Mouse (Mus musculus): ENCODE measurements around the gene Gusb. TPM values are rescaled to one million over a fixed set of nuclear protein-coding genes. Genes with fewer than 3 reads are reported as not detected.
A peak's percentile ranks its signal among the peaks of the same experiment; 100 is the strongest.
"Not testable (repeated sequence)": the region's sequence is repeated elsewhere in the genome, so short reads cannot be mapped to it uniquely, and the experiment has no call there.

Gene Gusb
- polyA plus RNA-seq, 1 experiment from 2014 or later = 448 TPM

- WGBS (ENCODE audit: missing documents) = 88% methylated on average over 4 of the region's 4 CpGs
- Histone ChIP-seq H3K4me3 (ENCODE audit: inconsistent target) (no peak overlapping the region), H3K27ac (no peak overlapping the region), H3K79me2 (ENCODE audit: inconsistent target) (no peaks in the 10 kb centered on the region), H3K36me3 (ENCODE audit: inconsistent target) (no peaks in the 10 kb centered on the region)
These were observed 28.0 kb downstream of the Gusb start for GRCm38 (mm10) chr5:129974866-129975311.

GRCm38 (mm10) chr5:129974354-129974753 lies 28.5 kb downstream of the Gusb start:
- WGBS (ENCODE audit: missing documents) = 97% methylated on average over 4 of the region's 4 CpGs
- Histone ChIP-seq H3K36me3 (ENCODE audit: inconsistent target) (no peaks in the 10 kb centered on the region), H3K4me3 (ENCODE audit: inconsistent target) (no peak overlapping the region), H3K27ac (no peak overlapping the region), H3K79me2 (ENCODE audit: inconsistent target) (no peaks in the 10 kb centered on the region)

- H3K4me3 ChIP-seq (ENCODE audit: inconsistent target) = no peak overlapping the region
- H3K27ac ChIP-seq = no peak overlapping the region
- no peaks in the 10 kb centered on the region for H3K36me3 ChIP-seq (ENCODE audit: inconsistent target)
- 91% methylated on average over 3 of the region's 4 CpGs for WGBS (ENCODE audit: missing documents)
- H3K79me2 ChIP-seq (ENCODE audit: inconsistent target) = no peaks in the 10 kb centered on the region; the same call in 1 of the 2 replicates
These were observed 31.4 kb downstream of the Gusb start for GRCm38 (mm10) chr5:129971491-129971890.

GRCm38 (mm10) chr5:129968417-129968816 lies 34.4 kb downstream of the Gusb start:
- no peak overlapping the region for H3K4me3 ChIP-seq (ENCODE audit: inconsistent target)
- no peaks in the 10 kb centered on the region; the same call in 1 of the 2 replicates for H3K79me2 ChIP-seq (ENCODE audit: inconsistent target)
- H3K27ac ChIP-seq = no peak overlapping the region
- H3K36me3 ChIP-seq (ENCODE audit: inconsistent target) = no peaks in the 10 kb centered on the region
- WGBS (ENCODE audit: missing documents) = 90% methylated on average over 7 of the region's 7 CpGs

DNA sequence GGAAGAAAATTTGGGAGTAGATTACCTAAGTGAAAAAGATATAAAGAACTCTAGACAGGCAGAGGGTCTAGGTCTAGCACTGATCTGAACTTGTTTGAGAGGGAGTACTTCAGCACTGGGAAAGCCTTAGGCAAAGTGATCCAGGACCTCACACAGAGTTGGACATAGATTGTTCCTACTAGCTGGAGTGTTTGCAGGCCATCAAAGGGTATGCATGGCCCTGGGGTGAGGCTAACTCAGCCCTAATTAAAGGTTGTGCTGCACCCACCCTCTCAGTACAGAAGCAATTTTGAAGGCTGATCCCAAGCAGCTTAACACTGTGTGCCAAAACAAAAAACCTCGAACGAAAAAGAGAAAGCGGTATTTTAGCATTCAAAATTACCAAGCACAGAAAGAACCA lies 36.4 kb downstream of the Gusb start:
- H3K79me2 ChIP-seq (ENCODE audit: inconsistent target) = no peaks in the 10 kb centered on the region; the same call in 1 of the 2 replicates
- no peak overlapping the region for H3K27ac ChIP-seq
- H3K4me3 ChIP-seq (ENCODE audit: inconsistent target) = no peak overlapping the region
- 77% methylated on average over 3 of the region's 3 CpGs for WGBS (ENCODE audit: missing documents)
- no peaks in the 10 kb centered on the region for H3K36me3 ChIP-seq (ENCODE audit: inconsistent target)

- H3K4me3 ChIP-seq (ENCODE audit: inconsistent target) = no peak overlapping the region
- H3K27ac ChIP-seq = no peak overlapping the region
These were observed 39.6 kb downstream of the Gusb start for GRCm38 (mm10) chr5:129963224-129963623.

GRCm38 (mm10) chr5:129955792-129956191 lies 47.1 kb downstream of the Gusb start:
- Histone ChIP-seq H3K79me2 (ENCODE audit: inconsistent target) (peaks cover 65% of the 10 kb centered on the region), H3K36me3 (ENCODE audit: inconsistent target) (no peaks in the 10 kb centered on the region), H3K27ac (no peak overlapping the region), H3K4me3 (ENCODE audit: inconsistent target) (no peak overlapping the region)
- WGBS (ENCODE audit: missing documents) = 41% methylated on average over 3 of the region's 6 CpGs

More at GRCm38 (mm10) chr5:129963224-129963623, 39.6 kb downstream of the Gusb start:
- H3K79me2 ChIP-seq (ENCODE audit: inconsistent target) = peaks cover 7% of the 10 kb centered on the region
- 68% methylated on average over 3 of the region's 4 CpGs for WGBS (ENCODE audit: missing documents)
- no peaks in the 10 kb centered on the region for H3K36me3 ChIP-seq (ENCODE audit: inconsistent target)

DNA sequence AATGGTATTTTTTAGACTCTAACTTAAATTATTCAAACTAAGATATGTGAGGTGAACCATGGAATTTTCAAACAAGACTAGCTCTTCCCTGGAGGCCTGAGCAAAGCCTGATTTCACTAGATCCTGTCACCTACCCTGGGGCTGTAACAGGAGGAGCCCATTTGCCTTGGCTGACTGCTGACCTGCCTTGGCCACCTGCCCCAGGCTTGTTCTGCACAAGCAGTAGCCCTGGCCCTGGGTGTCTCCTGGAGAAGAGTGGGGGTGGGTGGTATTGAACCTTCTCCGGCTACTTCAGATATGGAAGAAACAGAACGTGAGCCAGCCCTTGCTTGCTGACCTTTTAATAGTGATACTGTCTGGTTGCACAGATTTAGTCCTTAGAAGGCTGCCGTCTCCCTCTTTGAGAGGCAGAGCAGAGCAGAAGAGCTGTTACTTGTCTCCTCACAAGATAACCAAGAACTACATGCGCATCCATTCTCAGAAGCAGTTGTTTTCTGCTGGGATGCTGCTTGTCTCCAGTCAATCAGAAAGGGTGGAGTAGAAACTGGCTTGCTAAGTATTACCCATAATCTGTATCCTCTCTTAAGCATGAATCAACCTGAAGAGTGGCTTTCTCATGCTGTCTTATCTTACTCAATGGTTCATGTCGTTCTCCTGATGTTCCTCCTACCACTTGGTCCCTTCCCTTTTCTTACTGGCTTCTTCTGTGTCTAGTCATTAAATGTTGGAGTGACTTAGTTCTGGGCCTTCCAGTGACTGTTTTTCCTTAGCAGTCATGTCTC lies 48.2 kb downstream of the Gusb start:
- H3K36me3 ChIP-seq (ENCODE audit: inconsistent target) = no peaks in the 10 kb centered on the region
- WGBS (ENCODE audit: missing documents) = 78% methylated on average over 5 of the region's 5 CpGs
- no peak overlapping the region for H3K27ac ChIP-seq
- peaks cover 70% of the 10 kb centered on the region for H3K79me2 ChIP-seq (ENCODE audit: inconsistent target)
- H3K4me3 ChIP-seq (ENCODE audit: inconsistent target) = no peak overlapping the region

DNA sequence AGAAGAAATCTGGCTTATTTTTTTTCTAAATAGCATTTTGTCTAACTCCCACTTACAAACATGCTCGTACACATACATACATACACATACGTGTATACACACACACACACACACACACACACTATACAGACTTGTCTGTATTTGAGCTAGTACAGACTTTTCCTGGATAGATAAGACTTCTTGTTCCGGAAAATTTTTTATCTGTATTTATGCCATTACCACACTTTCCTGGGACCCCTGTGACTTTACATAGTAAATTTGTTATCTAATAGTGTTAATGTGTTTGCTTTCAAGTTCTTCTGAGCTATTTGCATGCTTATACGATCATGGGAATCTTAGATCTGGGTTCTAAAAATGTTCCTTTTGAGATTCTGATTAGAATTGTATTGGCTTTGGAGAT lies 50.7 kb downstream of the Gusb start:
- Histone ChIP-seq H3K4me3 (ENCODE audit: inconsistent target) (no peak overlapping the region), H3K79me2 (ENCODE audit: inconsistent target) (peaks cover 86% of the 10 kb centered on the region), H3K27ac (no peak overlapping the region), H3K36me3 (ENCODE audit: inconsistent target) (no peaks in the 10 kb centered on the region)
- WGBS (ENCODE audit: missing documents) = 96% methylated on average over 4 of the region's 4 CpGs

DNA sequence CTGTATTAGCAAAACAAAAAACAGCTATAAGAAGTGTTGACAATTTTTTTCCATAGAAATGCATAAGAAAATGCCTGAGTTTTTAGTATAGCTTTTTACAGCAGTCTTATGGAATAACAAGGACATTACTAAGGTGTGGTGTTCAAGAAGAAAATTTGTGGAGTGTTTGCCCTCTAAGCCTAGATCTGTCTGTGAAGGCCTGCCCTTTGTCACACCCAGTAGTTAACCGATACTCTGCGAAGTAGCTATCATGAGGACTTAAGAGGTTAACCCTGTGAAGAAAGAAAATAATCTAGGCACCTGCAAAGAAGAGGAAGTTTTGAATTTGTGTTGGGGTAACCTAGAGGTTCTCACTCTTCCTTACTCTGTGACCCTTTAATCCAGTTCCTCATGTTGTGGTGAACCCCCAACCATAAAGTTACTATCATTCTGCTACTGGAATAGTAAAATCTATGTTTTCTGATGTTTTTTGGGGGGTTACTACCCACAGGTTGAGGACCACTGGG lies 55.3 kb downstream of the Gusb start:
- Histone ChIP-seq H3K4me3 (ENCODE audit: inconsistent target) (no peak overlapping the region), H3K36me3 (ENCODE audit: inconsistent target) (no peaks in the 10 kb centered on the region), H3K79me2 (ENCODE audit: inconsistent target) (peaks cover 99% of the 10 kb centered on the region), H3K27ac (no peak overlapping the region)
- WGBS (ENCODE audit: missing documents) = 56% methylated on average over 2 of the region's 2 CpGs

- WGBS (ENCODE audit: missing documents) = no CpG with 5 or more reads among the region's 1 CpGs
- Histone ChIP-seq H3K36me3 (ENCODE audit: inconsistent target) (no peaks in the 10 kb centered on the region), H3K27ac (no peak overlapping the region), H3K79me2 (ENCODE audit: inconsistent target) (peaks cover 58% of the 10 kb centered on the region), H3K4me3 (ENCODE audit: inconsistent target) (no peak overlapping the region)
These were observed 59.4 kb downstream of the Gusb start for GRCm38 (mm10) chr5:129943402-129943801.

DNA sequence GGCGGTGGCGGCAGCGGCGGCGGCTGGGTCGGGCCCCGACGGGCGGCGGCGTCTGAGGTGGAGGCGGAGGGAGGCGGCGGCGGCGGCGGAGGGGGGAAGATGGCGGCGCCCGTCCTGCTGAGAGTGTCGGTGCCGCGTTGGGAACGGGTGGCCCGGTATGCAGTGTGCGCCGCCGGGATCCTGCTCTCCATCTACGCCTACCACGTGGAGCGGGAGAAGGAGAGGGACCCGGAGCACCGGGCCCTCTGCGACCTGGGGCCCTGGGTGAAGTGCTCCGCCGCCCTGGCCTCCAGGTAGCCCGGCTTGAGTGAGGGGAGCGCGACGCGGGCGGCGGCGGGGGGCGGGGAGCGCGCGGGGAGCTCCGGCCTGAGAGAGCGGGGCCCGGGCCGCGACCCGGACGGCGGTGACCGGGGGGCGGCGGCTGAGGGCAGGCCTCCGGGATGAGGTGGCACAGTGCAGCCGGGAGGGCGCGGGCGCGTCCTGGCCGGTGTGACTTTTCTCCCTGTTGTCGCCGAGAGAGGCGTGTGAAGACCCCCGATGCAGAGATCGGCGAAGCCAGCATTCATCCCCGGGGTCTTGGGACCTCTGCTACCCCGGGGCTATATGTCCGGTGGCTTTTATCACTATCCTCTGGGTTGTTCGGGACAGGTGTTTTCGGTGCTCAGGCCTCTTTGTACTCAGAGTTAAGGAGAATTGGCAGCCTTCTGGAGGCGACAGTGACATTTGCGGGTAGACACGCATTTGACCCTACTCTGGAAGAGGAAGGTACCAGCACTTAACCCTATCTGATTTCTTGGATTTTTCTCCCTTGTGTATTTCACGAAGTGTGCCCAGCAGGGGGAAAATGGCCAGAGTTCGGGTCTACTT lies 60.5 kb downstream of the Gusb start:
- Histone ChIP-seq H3K4me3 (ENCODE audit: inconsistent target) (peak overlapping the region; percentile 75), H3K79me2 (ENCODE audit: inconsistent target) (peaks cover 47% of the 10 kb centered on the region)
- H3K27ac ChIP-seq; H3K36me3 ChIP-seq (ENCODE audit: inconsistent target): not testable (repeated sequence)
- WGBS (ENCODE audit: missing documents) = under 1% methylated on average over 43 of the region's 82 CpGs

DNA sequence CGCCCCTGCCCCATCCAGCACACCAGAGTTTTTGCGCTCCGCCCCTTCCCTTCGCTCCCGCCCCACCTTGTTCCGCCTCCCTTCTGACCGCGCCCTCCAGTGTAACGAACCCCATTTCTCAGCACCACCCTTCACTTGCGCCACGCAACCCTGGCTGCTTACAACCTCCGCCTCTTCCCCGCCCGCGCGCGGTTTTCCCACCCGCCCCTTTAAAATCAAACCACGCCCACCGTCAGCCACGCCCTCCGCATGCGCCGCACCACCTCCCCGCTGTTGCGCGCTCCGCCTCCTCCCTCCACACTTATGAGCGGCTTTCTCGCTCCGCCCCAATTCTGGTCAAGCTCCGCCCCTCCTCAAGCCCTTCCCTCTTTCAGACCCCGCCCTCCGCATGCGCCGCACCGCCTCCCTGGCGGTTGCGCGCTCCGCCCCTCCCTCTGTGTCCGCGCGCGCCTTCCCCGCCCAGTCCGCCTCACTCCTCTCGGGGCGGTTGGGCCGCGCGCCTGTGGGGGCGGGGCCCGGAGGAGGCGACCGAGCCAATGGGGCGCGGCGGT lies 61.3 kb downstream of the Gusb start, which contains the start of gene Vkorc1l1:
Gene Vkorc1l1, plus strand, starts transcription at position 476 of the 551 bp plus-strand sequence.
- Histone ChIP-seq H3K27ac (peak within 1 kb of the TSS; percentile 89), H3K36me3 (ENCODE audit: inconsistent target) (no peaks in the 10 kb centered on the region), H3K79me2 (ENCODE audit: inconsistent target) (peaks cover 40% of the 10 kb centered on the region), H3K4me3 (ENCODE audit: inconsistent target) (peak within 1 kb of the TSS; percentile 75)
- 2% methylated on average over 45 of the region's 59 CpGs for WGBS (ENCODE audit: missing documents)

GRCm38 (mm10) chr5:129940736-129941494 lies 61.9 kb downstream of the Gusb start:
- peaks cover 35% of the 10 kb centered on the region for H3K79me2 ChIP-seq (ENCODE audit: inconsistent target)
- no peaks in the 10 kb centered on the region for H3K36me3 ChIP-seq (ENCODE audit: inconsistent target)
- peak overlapping the region; percentile 89 for H3K27ac ChIP-seq
- WGBS (ENCODE audit: missing documents) = 2% methylated on average over 9 of the region's 9 CpGs
- H3K4me3 ChIP-seq (ENCODE audit: inconsistent target) = peak overlapping the region; percentile 38
